Mouse (Mus musculus) kidney, postnatal 0 days (tissue): ENCODE measurements around the gene Bcar3. TPM values are rescaled to one million over a fixed set of nuclear protein-coding genes. Genes with fewer than 3 reads are reported as not detected.
A peak's percentile ranks its signal among the peaks of the same experiment; 100 is the strongest.
"Not testable (repeated sequence)": the region's sequence is repeated elsewhere in the genome, so short reads cannot be mapped to it uniquely, and the experiment has no call there.

ENCODE experiments used
- ATAC-seq: fragments of 200-750 bp; cut with Nextera tagmentation; replicated peaks from 2 replicates; pipeline ENCODE4 v1.8.0; 2017; ENCODE audit warnings: low read depth, moderate number of reproducible peaks, moderate TSS enrichment, moderate library complexity; ENCODE audit not compliant: low FRiP score
- DNase-seq: peaks from one replicate; pipeline ENCODE4 v3.0.0-alpha.2; 2016; ENCODE audit warnings: low spot score
- H3K27ac ChIP-seq: fragments of 300-500 bp; sonication (generic); 2 replicates; pipeline ENCODE4 v1.5.1; 2014; ENCODE audit warnings: mild to moderate bottlenecking
- H3K27me3 ChIP-seq: fragments of 300-500 bp; sonication (generic); 2 replicates; pipeline ENCODE4 v1.6.1; 2014; ENCODE audit warnings: low read length, mixed read lengths; ENCODE audit not compliant: insufficient read depth
- H3K36me3 ChIP-seq: fragments of 300-500 bp; sonication (generic); 2 replicates; pipeline ENCODE4 v1.6.1; 2014; ENCODE audit warnings: low read length, mixed read lengths; ENCODE audit not compliant: insufficient read depth
- H3K4me1 ChIP-seq: fragments of 300-500 bp; sonication (generic); replicated peaks from 2 replicates; pipeline ENCODE4 v1.6.1; 2014; ENCODE audit warnings: antibody characterized with exemption, low read length, mixed read lengths; ENCODE audit not compliant: insufficient read depth
- H3K4me2 ChIP-seq: fragments of 300-500 bp; sonication (generic); 2 replicates; pipeline ENCODE4 v1.6.1; 2014; ENCODE audit warnings: mild to moderate bottlenecking, low read length, moderate library complexity, mixed read lengths
- H3K4me3 ChIP-seq: fragments of 300-500 bp; sonication (generic); replicated peaks from 2 replicates; pipeline ENCODE4 v1.5.1; 2014; ENCODE audit warnings: low read depth, low read length
- H3K9ac ChIP-seq: fragments of 300-500 bp; sonication (generic); 2 replicates; pipeline ENCODE4 v1.6.1; 2014; ENCODE audit warnings: low read depth, low read length
- H3K9me3 ChIP-seq: fragments of 300-500 bp; sonication (generic); replicated peaks from 2 replicates; pipeline ENCODE4 v1.6.1; 2016; ENCODE audit warnings: low read length, inconsistent platforms, mixed read lengths
- CTCF ChIP-seq: IDR thresholded peaks from 2 replicates; pipeline ENCODE4 v1.5.1; 2016; ENCODE audit warnings: antibody characterized with exemption, low read depth, mild to moderate bottlenecking, moderate library complexity
- WGBS: fragments of 180-500 bp; shearing (Covaris S2); extraction: QIAGEN DNeasy Blood & Tissue Kit; methylation state at CpG from one replicate; pipeline ENCODE4 v1.1.7; 2014; 5-methylcytosine and 5-hydroxymethylcytosine counted together
- polyA plus RNA-seq: library from polyadenylated mRNA; unstranded; fragments of >200 nt; fragmentation: Nextera tagmentation; extraction: Ambion mirVana; gene quantifications from 2 replicates; pipeline ENCODE4 v1.2.1, GENCODE M21; 2015

Bcar3 gene
- polyA plus RNA-seq, 1 experiment from 2014 or later: 18.8 TPM

- Histone ChIP-seq H3K4me3 (peak overlapping the region; percentile 82), H3K9me3 (no peaks in the 10 kb centered on the region), H3K4me1 (peaks cover 3% of the 10 kb centered on the region; the same call in 1 of the 2 replicates), H3K27me3 (no peaks in the 10 kb centered on the region), H3K4me2 (peak overlapping the region; percentile 49), H3K27ac (no peak overlapping the region), H3K36me3 (peaks cover 23% of the 10 kb centered on the region), H3K9ac (peak overlapping the region; percentile 40; the same call in 1 of the 2 replicates)
- ATAC-seq: no peak
- peak; percentile 25; the same call in 1 of the 2 replicates for TF ChIP-seq CTCF
- WGBS: 10% methylated on average over 19 of the region's 20 CpGs
- no peak for DNase-seq
Observed at GRCm38 (mm10) chr3:122273407-122274240, 20.3 kb upstream of the Bcar3 start.

- Histone ChIP-seq H3K36me3 (peaks cover 31% of the 10 kb centered on the region), H3K27ac (peak within 1 kb of the TSS; percentile 72), H3K4me2 (peak within 1 kb of the TSS; percentile 88), H3K4me1 (peaks cover 3% of the 10 kb centered on the region; the same call in 1 of the 2 replicates), H3K9ac (peak within 1 kb of the TSS; percentile 86), H3K4me3 (peak within 1 kb of the TSS; percentile 82), H3K27me3 (no peaks in the 10 kb centered on the region), H3K9me3 (no peaks in the 10 kb centered on the region)
- TF ChIP-seq CTCF: no peak
- peak; percentile 98 for DNase-seq
- ATAC-seq: peak; percentile 97
- under 1% methylated on average over 57 of the region's 57 CpGs for WGBS
Observed at GRCm38 (mm10) chr3:122274241-122275024, 19.5 kb upstream of the Bcar3 start, which contains the start of gene Dnttip2. Gene Dnttip2 (plus strand): TSS chr3:122274388.

- H3K27ac ChIP-seq: no peak overlapping the region
- peak overlapping the region; percentile 86 for H3K9ac ChIP-seq
- H3K4me3 ChIP-seq: peak overlapping the region; percentile 82
- TF ChIP-seq CTCF: no peak
- DNase-seq: no peak
- 75% methylated on average over 10 of the region's 10 CpGs for WGBS
- H3K4me1 ChIP-seq: peaks cover 3% of the 10 kb centered on the region; the same call in 1 of the 2 replicates
- H3K36me3 ChIP-seq: peaks cover 34% of the 10 kb centered on the region
- H3K27me3 ChIP-seq: no peaks in the 10 kb centered on the region
- H3K9me3 ChIP-seq: no peaks in the 10 kb centered on the region
- peak overlapping the region; percentile 88 for H3K4me2 ChIP-seq
- no peak for ATAC-seq
Observed at GRCm38 (mm10) chr3:122275111-122275510, 18.8 kb upstream of the Bcar3 start.

DNA sequence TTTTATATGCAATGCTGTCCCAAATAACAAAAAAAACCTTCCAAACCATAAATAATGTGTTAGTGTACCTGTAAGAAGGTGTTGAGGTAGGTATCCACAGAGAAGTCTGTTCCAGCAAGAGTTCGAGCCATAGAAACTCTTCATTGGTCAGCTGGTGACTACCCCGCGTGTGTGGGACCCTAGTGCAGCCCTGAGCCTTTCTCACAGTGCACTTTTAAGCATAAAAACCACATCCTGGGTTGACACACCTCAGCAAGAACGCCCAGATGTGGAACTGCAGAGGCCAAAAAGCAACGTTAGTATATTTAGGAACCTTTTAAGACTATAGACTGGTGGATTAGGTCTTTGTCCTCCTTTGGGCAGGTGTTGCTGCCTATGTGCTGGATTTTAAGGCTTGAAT lies 6.7 kb upstream of the Bcar3 start:
- Histone ChIP-seq H3K27me3 (no peaks in the 10 kb centered on the region), H3K9me3 (no peaks in the 10 kb centered on the region), H3K9ac (no peak overlapping the region), H3K4me3 (no peak overlapping the region), H3K4me1 (no peaks in the 10 kb centered on the region), H3K4me2 (no peak overlapping the region), H3K36me3 (peaks cover 23% of the 10 kb centered on the region), H3K27ac (no peak overlapping the region)
- no peak for ATAC-seq
- no peak for DNase-seq
- no peak for TF ChIP-seq CTCF
- WGBS: 74% methylated on average over 5 of the region's 5 CpGs

DNA sequence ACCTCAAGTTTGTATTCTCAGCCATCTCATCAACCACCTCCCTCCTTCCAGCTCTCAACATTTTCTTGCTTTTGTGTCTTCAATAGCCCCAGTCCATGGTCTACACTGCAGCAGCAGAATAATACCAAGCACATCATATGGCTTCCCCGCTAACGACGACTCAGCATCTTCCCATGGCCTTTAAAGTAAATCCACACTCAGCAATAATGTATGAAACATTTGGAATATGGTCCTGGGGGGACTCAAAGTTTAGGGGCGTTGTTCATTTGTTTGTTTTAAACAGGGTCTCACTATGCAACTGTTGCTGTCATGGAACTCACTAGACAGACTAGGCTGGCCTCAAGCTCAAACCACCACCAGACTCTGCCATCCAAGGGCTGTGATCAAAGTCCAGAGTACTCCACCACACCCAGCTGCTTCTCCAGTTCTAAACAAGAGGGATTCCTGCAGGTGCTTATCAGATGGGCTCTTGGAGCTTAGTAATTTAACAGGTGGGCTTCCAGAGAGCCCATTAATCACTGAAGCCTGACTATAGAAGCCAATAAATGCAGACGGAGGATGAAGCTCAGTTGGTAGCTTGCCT lies 5.2 kb upstream of the Bcar3 start:
- WGBS: 74% methylated on average over 5 of the region's 5 CpGs
- no peak overlapping the region for H3K27ac ChIP-seq
- no peak for ATAC-seq

DNA sequence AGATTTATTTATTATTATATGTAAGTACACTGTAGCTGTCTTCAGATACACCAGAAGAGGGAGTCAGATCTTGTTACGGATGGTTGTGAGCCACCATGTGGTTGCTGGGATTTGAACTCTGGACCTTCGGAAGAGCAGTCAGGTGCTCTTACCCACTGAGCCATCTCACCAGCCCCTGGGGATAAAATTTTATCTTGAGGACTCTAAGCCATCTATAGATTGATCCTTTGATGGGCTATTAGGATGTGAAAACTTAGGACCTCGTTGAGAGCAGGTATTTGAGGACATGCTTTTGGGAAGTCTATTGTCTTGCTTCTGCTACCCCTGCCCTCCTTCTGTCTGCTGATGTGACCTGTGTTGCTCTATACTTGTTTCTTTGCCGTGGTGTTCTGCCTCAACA lies 4.6 kb upstream of the Bcar3 start:
- H3K27me3 ChIP-seq, H3K27ac ChIP-seq, H3K9me3 ChIP-seq, DNase-seq, ATAC-seq, H3K4me2 ChIP-seq, H3K4me3 ChIP-seq, H3K9ac ChIP-seq, H3K4me1 ChIP-seq: not testable (repeated sequence)
- peaks cover 12% of the 10 kb centered on the region for H3K36me3 ChIP-seq
- WGBS: 64% methylated on average over 3 of the region's 4 CpGs

More for the DNA sequence above, 5.2 kb upstream of the Bcar3 start:
- H3K4me1 ChIP-seq: no peaks in the 10 kb centered on the region
- H3K9ac ChIP-seq: no peak overlapping the region
- TF ChIP-seq CTCF: no peak
- peaks cover 14% of the 10 kb centered on the region for H3K36me3 ChIP-seq
- no peak overlapping the region for H3K4me3 ChIP-seq
- H3K4me2 ChIP-seq: no peak overlapping the region
- no peak for DNase-seq
- H3K27me3 ChIP-seq: no peaks in the 10 kb centered on the region
- H3K9me3 ChIP-seq: no peaks in the 10 kb centered on the region
